Mouse (Mus musculus): ENCODE data around the gene Gm48552. TPM values are rescaled to one million over a fixed set of nuclear protein-coding genes. Genes with fewer than 3 reads are reported as not detected.

Gene Gm48552
- polyA plus RNA-seq, 1 experiment from 2014 or later: 1.5 TPM

- 9% methylated on average over 54 of the region's 54 CpGs for WGBS
- Histone ChIP-seq H3K36me3 (peaks cover 34% of the 10 kb centered on the region), H3K27me3 (ENCODE audit: low read depth, poor library complexity, severe bottlenecking) (no peaks in the 10 kb centered on the region), H3K4me3 (peak within 1 kb of the TSS; percentile 89), H3K27ac (peak within 1 kb of the TSS; percentile 87), H3K9me3 (replicated peaks) (no peaks in the 10 kb centered on the region), H3K4me1 (peaks cover 17% of the 10 kb centered on the region)
- peak; percentile 99 for DNase-seq (ENCODE audit: low spot score)
Measured at GRCm38 (mm10) chr10:81383802-81384604, 4.8 kb upstream of the Gm48552 start, which contains the start of the genes Dohh and Gm48551. Gene Dohh (plus strand): TSS chr10:81384428. Gene Gm48551 (plus strand): TSS chr10:81384466.

- H3K27me3 ChIP-seq (ENCODE audit: low read depth, poor library complexity, severe bottlenecking): no peaks in the 10 kb centered on the region
- under 1% methylated on average over 19 of the region's 19 CpGs for WGBS
- peak overlapping the region; percentile 87 for H3K27ac ChIP-seq
- H3K36me3 ChIP-seq: peaks cover 39% of the 10 kb centered on the region
- no peaks in the 10 kb centered on the region for H3K9me3 ChIP-seq (replicated peaks)
- no peak for DNase-seq (ENCODE audit: low spot score)
- H3K4me3 ChIP-seq: peak overlapping the region; percentile 89
- peaks cover 15% of the 10 kb centered on the region for H3K4me1 ChIP-seq
Measured at GRCm38 (mm10) chr10:81384605-81384982, 4.2 kb upstream of the Gm48552 start.

DNA sequence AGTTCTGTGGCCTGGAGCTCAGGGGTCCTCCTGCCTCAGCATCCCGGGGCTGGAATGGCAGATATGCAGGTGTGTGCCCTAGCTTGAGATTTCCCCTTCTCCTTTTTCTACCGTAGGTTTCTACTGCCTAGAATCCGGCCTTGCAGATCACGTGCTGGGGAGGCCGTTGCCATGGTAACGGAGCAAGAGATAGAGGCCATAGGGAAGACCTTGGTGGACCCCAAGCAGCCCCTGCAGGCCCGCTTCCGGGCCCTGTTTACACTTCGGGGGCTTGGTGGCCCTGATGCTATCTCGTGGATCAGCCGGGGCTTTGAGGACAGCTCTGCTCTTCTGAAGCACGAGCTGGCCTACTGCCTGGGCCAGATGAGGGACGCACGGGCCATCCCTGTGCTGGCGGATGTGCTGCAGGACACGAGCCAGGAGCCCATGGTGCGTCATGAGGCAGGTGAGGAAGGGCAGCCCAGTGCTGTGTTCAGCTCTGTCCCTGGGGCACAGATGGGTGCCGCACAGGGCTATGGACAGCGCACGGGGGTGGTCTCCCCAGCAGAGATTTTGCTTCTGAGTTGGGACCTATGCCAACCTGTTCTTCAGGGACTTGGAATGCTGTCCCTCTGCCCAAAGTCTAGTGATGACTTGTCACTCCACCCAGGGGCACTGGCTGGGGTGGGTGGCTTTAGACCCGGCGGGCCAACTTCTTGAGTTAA is 3.0 kb upstream of the Gm48552 start:
- peaks cover 19% of the 10 kb centered on the region for H3K4me1 ChIP-seq
- 88% methylated on average over 22 of the region's 22 CpGs for WGBS
- H3K4me3 ChIP-seq: peak overlapping the region; percentile 89
- H3K36me3 ChIP-seq: peaks cover 51% of the 10 kb centered on the region
- no peak overlapping the region for H3K27ac ChIP-seq
- DNase-seq (ENCODE audit: low spot score): no peak
- no peaks in the 10 kb centered on the region for H3K27me3 ChIP-seq (ENCODE audit: low read depth, poor library complexity, severe bottlenecking)
- H3K9me3 ChIP-seq (replicated peaks): no peaks in the 10 kb centered on the region

- peaks cover 57% of the 10 kb centered on the region for H3K36me3 ChIP-seq
- peaks cover 24% of the 10 kb centered on the region for H3K4me1 ChIP-seq
- no peaks in the 10 kb centered on the region for H3K27me3 ChIP-seq (ENCODE audit: low read depth, poor library complexity, severe bottlenecking)
- DNase-seq (ENCODE audit: low spot score): no peak
- 95% methylated on average over 20 of the region's 20 CpGs for WGBS
- H3K4me3 ChIP-seq: 0 out of 2 replicates have a peak overlapping the region, but pooled peaks have one; percentile 3
- no peaks in the 10 kb centered on the region for H3K9me3 ChIP-seq (replicated peaks)
- no peak overlapping the region for H3K27ac ChIP-seq
Measured at GRCm38 (mm10) chr10:81387716-81388115, 1.1 kb upstream of the Gm48552 start.

GRCm38 (mm10) chr10:81389373-81389772 is 568 bp downstream of the Gm48552 start:
- DNase-seq (ENCODE audit: low spot score): no peak
- peaks cover 57% of the 10 kb centered on the region for H3K36me3 ChIP-seq
- H3K4me3 ChIP-seq: no peak overlapping the region
- H3K4me1 ChIP-seq: peaks cover 39% of the 10 kb centered on the region
- H3K9me3 ChIP-seq (replicated peaks): no peaks in the 10 kb centered on the region
- H3K27ac ChIP-seq: no peak overlapping the region
- 67% methylated on average over 3 of the region's 3 CpGs for WGBS
- H3K27me3 ChIP-seq (ENCODE audit: low read depth, poor library complexity, severe bottlenecking): no peaks in the 10 kb centered on the region

GRCm38 (mm10) chr10:81389801-81390677 is 1.2 kb downstream of the Gm48552 start:
- H3K9me3 ChIP-seq (replicated peaks): no peaks in the 10 kb centered on the region
- peaks cover 57% of the 10 kb centered on the region for H3K36me3 ChIP-seq
- peaks cover 35% of the 10 kb centered on the region for H3K4me1 ChIP-seq
- H3K4me3 ChIP-seq: no peak overlapping the region
- no peaks in the 10 kb centered on the region for H3K27me3 ChIP-seq (ENCODE audit: low read depth, poor library complexity, severe bottlenecking)
- DNase-seq (ENCODE audit: low spot score): peak; percentile 85
- WGBS: 64% methylated on average over 23 of the region's 23 CpGs
- 0 out of 2 replicates have a peak overlapping the region, but pooled peaks have one; percentile 6 for H3K27ac ChIP-seq

DNA sequence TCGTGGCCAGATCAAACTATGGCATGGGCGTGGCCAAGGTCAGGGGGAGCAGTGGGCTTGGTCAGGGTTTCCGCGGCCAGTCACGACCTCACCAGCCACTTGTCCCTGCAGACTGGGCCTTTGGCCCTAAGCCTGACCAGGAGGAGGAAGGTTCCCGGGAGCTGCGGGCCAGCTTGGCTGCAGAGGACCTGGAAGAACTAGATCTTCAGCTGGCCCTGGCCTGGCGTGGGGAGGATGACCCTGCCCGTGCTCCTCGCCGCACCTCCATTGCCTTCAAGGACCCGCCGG is 1.8 kb downstream of the Gm48552 start:
- Histone ChIP-seq H3K4me3 (no peak overlapping the region), H3K4me1 (peaks cover 29% of the 10 kb centered on the region), H3K27ac (no peak overlapping the region), H3K36me3 (peaks cover 57% of the 10 kb centered on the region), H3K9me3 (replicated peaks) (no peaks in the 10 kb centered on the region), H3K27me3 (ENCODE audit: low read depth, poor library complexity, severe bottlenecking) (no peaks in the 10 kb centered on the region)
- DNase-seq (ENCODE audit: low spot score): no peak
- 91% methylated on average over 13 of the region's 13 CpGs for WGBS

- no peak for DNase-seq (ENCODE audit: low spot score)
- Histone ChIP-seq H3K4me1 (peaks cover 26% of the 10 kb centered on the region), H3K36me3 (peaks cover 40% of the 10 kb centered on the region), H3K4me3 (no peak overlapping the region), H3K27me3 (ENCODE audit: low read depth, poor library complexity, severe bottlenecking) (peaks cover 11% of the 10 kb centered on the region), H3K27ac (no peak overlapping the region), H3K9me3 (replicated peaks) (no peaks in the 10 kb centered on the region)
- WGBS: 86% methylated on average over 6 of the region's 6 CpGs
Measured at GRCm38 (mm10) chr10:81392270-81392669, 3.5 kb downstream of the Gm48552 start.

DNA sequence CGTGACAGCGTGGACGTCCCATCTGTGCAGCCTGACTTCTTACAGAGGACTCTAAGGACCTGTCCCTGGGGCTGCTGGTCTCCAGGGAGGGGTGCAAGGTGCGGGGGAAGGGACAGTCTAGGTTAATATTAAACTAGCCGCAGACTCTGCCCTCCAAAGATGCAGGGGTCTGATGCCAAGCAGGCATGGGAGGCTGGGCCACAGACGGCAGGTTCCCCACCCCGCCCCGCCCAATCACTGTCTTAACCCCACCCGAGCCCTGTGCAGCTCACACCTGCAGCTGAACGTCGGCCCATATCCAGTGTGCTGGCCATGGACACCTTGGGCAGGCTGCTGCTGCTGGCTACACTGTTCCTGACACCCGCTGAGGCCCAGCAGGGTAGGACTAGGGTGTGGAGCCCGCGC is 4.0 kb downstream of the Gm48552 start, which contains the start of gene Smim24:
Gene Smim24, plus strand, starts transcription at position 271 of the 405 bp plus-strand sequence.
- Histone ChIP-seq H3K27me3 (ENCODE audit: low read depth, poor library complexity, severe bottlenecking) (peaks cover 16% of the 10 kb centered on the region), H3K4me3 (peak within 1 kb of the TSS; percentile 43), H3K36me3 (peaks cover 35% of the 10 kb centered on the region), H3K27ac (peak within 1 kb of the TSS; percentile 73), H3K4me1 (peaks cover 26% of the 10 kb centered on the region), H3K9me3 (replicated peaks) (no peaks in the 10 kb centered on the region)
- DNase-seq (ENCODE audit: low spot score): no peak
- WGBS: 64% methylated on average over 14 of the region's 14 CpGs

DNA sequence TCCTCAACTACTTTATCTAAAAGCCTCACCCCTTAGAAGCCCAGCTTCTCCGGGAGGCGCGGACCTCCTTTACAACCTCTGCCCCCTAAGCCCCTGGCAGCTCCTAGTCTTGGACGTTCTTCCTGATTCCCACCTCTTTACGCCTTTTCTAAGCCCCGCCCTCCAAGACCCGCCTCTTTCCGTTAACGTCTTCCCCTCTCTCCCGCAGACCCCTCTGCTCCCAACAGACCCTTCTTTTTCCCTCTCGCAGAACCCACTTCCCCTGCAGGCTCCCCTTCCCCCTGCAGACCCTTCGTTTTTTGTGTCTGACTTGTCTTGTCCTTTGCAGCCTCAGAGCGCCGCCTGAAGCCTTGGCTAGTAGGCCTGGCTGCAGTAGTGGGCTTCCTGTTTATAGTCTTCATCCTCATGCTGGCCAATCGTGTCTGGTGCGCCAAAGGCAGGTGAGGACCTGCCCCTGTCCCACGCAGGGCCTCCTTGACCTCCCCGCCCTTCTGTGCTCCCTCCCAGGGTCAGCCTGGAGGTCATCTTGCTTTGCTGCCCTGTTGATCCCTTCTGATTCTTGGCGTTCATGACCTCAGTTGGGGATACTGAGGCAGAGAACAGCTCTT is 4.8 kb downstream of the Gm48552 start:
- peak overlapping the region; percentile 43 for H3K4me3 ChIP-seq
- peaks cover 29% of the 10 kb centered on the region for H3K4me1 ChIP-seq
- H3K27me3 ChIP-seq (ENCODE audit: low read depth, poor library complexity, severe bottlenecking): peaks cover 19% of the 10 kb centered on the region
- no peak for DNase-seq (ENCODE audit: low spot score)
- H3K36me3 ChIP-seq: peaks cover 28% of the 10 kb centered on the region
- no peaks in the 10 kb centered on the region for H3K9me3 ChIP-seq (replicated peaks)
- H3K27ac ChIP-seq: peak overlapping the region; percentile 73
- 6% methylated on average over 19 of the region's 19 CpGs for WGBS

GRCm38 (mm10) chr10:81395127-81395526 is 6.3 kb downstream of the Gm48552 start:
- Histone ChIP-seq H3K4me1 (peaks cover 33% of the 10 kb centered on the region), H3K4me3 (no peak overlapping the region), H3K36me3 (peaks cover 23% of the 10 kb centered on the region), H3K9me3 (replicated peaks) (no peaks in the 10 kb centered on the region), H3K27ac (no peak overlapping the region), H3K27me3 (ENCODE audit: low read depth, poor library complexity, severe bottlenecking) (peaks cover 30% of the 10 kb centered on the region)
- DNase-seq (ENCODE audit: low spot score): peak; percentile 89
- WGBS: 16% methylated on average over 5 of the region's 5 CpGs

DNA sequence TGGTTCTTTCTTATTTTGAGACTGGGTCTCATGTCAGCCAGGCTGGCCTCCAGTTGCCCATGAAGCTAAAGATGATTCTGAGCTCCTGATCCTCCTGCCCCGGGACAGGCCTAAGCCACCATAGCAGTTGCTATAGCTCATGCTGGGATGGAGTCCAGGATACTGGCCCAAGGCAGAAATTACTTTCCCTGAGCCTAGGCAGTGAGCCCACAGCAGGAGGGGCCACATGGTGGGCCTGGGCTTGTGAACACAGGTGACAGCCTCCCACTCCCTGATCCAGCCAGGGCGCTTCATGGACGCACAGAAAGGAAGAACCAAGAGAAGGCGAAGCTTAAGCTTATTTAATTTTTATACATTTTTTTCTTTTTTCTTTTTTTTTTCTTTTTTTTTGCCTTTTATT is 7.1 kb downstream of the Gm48552 start:
- 91% methylated on average over 4 of the region's 4 CpGs for WGBS
- H3K27ac ChIP-seq: no peak overlapping the region
- no peaks in the 10 kb centered on the region for H3K9me3 ChIP-seq (replicated peaks)
- no peak for DNase-seq (ENCODE audit: low spot score)
- peaks cover 38% of the 10 kb centered on the region for H3K27me3 ChIP-seq (ENCODE audit: low read depth, poor library complexity, severe bottlenecking)
- peaks cover 21% of the 10 kb centered on the region for H3K36me3 ChIP-seq
- no peak overlapping the region for H3K4me3 ChIP-seq
- peaks cover 40% of the 10 kb centered on the region for H3K4me1 ChIP-seq

Data from limb, embryonic 10.5 days (tissue).